Mouse (Mus musculus): ENCODE measurements around the gene Ndc1. TPM values are rescaled to one million over a fixed set of nuclear protein-coding genes. Genes with fewer than 3 reads are reported as not detected.

Gene Ndc1
- polyA plus RNA-seq, 1 experiment from 2014 or later: 26.4 TPM

DNA sequence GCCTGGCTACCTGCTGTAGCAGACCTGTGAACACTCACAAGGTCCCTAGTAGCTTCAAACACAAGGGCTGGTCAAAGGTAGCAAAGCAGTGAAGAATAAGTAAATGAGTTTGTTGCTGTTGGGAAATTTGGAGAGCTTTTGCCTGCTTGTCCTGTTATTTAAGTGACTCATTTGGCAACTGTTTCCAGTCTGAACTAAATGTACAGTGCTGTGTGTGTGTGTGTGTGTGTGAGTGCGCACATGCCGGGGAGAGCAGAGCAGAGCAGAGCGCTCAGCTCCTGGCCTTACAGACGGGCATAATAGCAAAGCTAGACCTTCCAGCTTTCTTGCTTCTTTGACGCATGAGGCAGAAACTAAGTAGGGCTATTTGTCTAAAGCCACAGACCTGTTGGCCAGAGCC, 65.1 kb downstream of the Ndc1 start:
- Histone ChIP-seq H3K4me1 (ENCODE audit: control insufficient read depth, insufficient read depth, low read length) (peaks cover 8% of the 10 kb centered on the region; the same call in 1 of the 2 replicates), H3K9ac (ENCODE audit: low read depth, low read length) (no peak overlapping the region), H3K9me3 (ENCODE audit: control insufficient read depth, low read length) (no peaks in the 10 kb centered on the region), H3K4me2 (ENCODE audit: low read depth, low read length) (no peak overlapping the region), H3K27ac (ENCODE audit: low read length) (no peak overlapping the region), H3K4me3 (ENCODE audit: low read length) (no peak overlapping the region), H3K36me3 (ENCODE audit: control insufficient read depth, insufficient read depth, low read length) (no peaks in the 10 kb centered on the region), H3K27me3 (replicated peaks; ENCODE audit: control insufficient read depth, insufficient read depth, low read length) (peaks cover 46% of the 10 kb centered on the region)
- ATAC-seq: no peak
- 82% methylated on average over 5 of the region's 5 CpGs for WGBS

DNA sequence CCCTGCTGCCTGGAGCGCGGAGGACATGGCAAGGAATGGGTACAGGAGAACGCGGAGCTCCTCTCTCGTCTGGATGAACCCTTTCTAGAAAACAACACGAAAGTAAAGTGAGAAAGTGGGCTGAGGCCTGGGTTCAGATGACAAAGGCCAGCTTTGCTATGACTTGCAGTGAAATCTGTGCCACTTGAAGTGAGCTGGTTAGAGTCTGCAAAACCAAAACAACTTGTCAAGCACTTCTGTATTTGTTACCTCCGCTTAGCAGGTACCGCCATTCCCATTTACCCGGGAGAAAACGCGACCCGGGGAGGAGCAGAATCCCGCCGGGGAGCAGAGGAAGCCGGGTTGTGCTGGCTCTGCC, 66.4 kb downstream of the Ndc1 start:
- 4% methylated on average over 15 of the region's 15 CpGs for WGBS
- Histone ChIP-seq H3K4me1 (ENCODE audit: control insufficient read depth, insufficient read depth, low read length) (peaks cover 8% of the 10 kb centered on the region; the same call in 1 of the 2 replicates), H3K4me2 (ENCODE audit: low read depth, low read length) (peak overlapping the region; percentile 98), H3K36me3 (ENCODE audit: control insufficient read depth, insufficient read depth, low read length) (no peaks in the 10 kb centered on the region), H3K9ac (ENCODE audit: low read depth, low read length) (peak overlapping the region; percentile 56), H3K9me3 (ENCODE audit: control insufficient read depth, low read length) (no peaks in the 10 kb centered on the region), H3K27ac (ENCODE audit: low read length) (no peak overlapping the region), H3K4me3 (ENCODE audit: low read length) (peak overlapping the region; percentile 62), H3K27me3 (replicated peaks; ENCODE audit: control insufficient read depth, insufficient read depth, low read length) (peaks cover 56% of the 10 kb centered on the region)
- no peak for ATAC-seq

DNA sequence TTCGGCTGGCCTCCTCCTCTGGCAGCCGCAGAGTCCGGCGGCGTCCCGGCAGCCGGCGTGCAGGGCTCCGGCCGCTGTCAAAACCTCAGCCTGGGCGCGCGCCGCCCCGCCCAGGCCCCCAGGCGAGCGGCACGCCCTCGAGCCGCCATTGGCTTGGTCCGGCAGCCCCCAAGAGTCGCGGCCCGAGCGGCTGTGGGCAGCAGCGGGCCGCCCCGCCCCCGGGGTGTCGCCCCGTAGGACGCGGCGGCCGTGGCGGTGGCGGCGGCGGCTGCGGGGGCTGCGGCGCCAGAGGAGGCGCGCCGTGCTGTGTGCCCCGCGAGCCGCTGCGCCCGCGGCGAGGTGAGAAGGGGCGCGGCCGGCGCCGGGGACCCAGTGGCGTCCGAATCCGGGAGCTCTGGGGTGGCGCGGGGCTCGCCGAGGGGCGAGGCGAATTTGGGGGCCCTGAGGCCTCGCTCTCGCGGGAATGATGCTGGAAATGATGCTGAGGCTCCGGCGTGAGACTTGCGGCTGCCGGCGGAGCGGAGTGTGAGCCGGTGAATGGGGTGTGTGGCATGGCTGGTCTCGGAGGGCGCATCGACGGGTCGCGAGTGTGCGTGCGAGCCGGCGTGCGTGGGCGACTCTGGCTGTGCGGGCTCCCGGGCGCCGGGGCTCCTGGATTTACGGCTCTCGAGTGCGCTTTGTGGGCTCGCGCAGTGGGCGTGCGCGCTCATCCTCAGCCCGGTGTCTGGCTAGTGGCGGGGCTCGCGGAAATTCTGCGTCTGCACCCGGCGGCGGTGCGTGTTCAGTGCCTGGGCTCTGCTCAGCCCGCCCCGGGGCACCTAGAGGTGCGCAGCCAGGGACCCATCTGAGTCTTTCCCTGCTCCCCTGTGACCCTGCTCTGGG, 67.0 kb downstream of the Ndc1 start, which contains the start of gene Glis1:
TSS of gene Glis1 (plus strand) at position 236 of the 882 bp plus-strand sequence.
- H3K4me2 ChIP-seq (ENCODE audit: low read depth, low read length): peak within 1 kb of the TSS; percentile 98
- H3K36me3 ChIP-seq (ENCODE audit: control insufficient read depth, insufficient read depth, low read length): no peaks in the 10 kb centered on the region
- H3K9me3 ChIP-seq (ENCODE audit: control insufficient read depth, low read length): no peaks in the 10 kb centered on the region
- peaks cover 62% of the 10 kb centered on the region for H3K27me3 ChIP-seq (replicated peaks; ENCODE audit: control insufficient read depth, insufficient read depth, low read length)
- H3K9ac ChIP-seq (ENCODE audit: low read depth, low read length): peak within 1 kb of the TSS; percentile 56
- peak; percentile 89 for ATAC-seq
- H3K27ac ChIP-seq (ENCODE audit: low read length): no peak within 1 kb of the TSS
- H3K4me1 ChIP-seq (ENCODE audit: control insufficient read depth, insufficient read depth, low read length): peaks cover 8% of the 10 kb centered on the region; the same call in 1 of the 2 replicates
- WGBS: under 1% methylated on average over 90 of the region's 112 CpGs
- H3K4me3 ChIP-seq (ENCODE audit: low read length): peak within 1 kb of the TSS; percentile 62

DNA sequence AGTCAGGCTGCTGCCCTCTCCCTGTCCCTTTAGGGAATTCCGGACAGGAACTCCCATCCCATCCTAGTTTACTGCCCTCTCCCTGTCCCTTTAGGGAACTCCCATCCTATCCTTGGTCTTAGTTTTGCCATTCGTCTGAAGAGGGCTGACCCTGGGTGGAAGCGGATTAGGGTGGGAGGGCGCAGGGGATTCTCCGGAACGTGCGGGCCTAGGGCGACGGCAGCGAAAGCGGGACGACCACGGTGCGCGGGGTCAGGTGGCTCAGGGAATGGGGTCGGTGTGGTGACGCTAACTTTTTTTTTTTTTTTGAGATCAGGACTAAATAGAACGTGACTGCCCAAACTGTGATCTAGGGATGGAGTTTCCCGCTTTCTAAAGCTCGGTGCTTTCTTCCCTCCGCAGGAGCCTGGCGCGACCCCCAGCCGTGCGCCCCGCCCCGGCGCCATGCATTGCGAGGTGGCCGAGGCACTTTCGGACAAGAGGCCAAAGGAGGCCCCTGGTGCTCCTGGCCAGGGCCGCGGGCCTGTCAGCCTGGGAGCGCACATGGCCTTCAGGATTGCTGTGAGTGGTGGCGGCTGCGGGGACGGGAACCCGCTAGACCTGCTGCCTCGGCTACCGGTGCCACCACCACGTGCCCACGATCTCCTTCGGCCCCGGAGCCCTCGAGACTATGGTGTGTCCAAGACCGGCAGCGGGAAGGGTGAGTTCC, 67.8 kb downstream of the Ndc1 start:
- H3K4me2 ChIP-seq (ENCODE audit: low read depth, low read length): peak overlapping the region; percentile 98
- peak overlapping the region; percentile 62 for H3K4me3 ChIP-seq (ENCODE audit: low read length)
- no peaks in the 10 kb centered on the region for H3K9me3 ChIP-seq (ENCODE audit: control insufficient read depth, low read length)
- WGBS: 5% methylated on average over 47 of the region's 47 CpGs
- H3K36me3 ChIP-seq (ENCODE audit: control insufficient read depth, insufficient read depth, low read length): no peaks in the 10 kb centered on the region
- no peak overlapping the region for H3K27ac ChIP-seq (ENCODE audit: low read length)
- no peak overlapping the region for H3K9ac ChIP-seq (ENCODE audit: low read depth, low read length)
- H3K27me3 ChIP-seq (replicated peaks; ENCODE audit: control insufficient read depth, insufficient read depth, low read length): peaks cover 67% of the 10 kb centered on the region
- ATAC-seq: no peak; the same call in none of the 2 replicates
- H3K4me1 ChIP-seq (ENCODE audit: control insufficient read depth, insufficient read depth, low read length): peaks cover 8% of the 10 kb centered on the region; the same call in 1 of the 2 replicates

DNA sequence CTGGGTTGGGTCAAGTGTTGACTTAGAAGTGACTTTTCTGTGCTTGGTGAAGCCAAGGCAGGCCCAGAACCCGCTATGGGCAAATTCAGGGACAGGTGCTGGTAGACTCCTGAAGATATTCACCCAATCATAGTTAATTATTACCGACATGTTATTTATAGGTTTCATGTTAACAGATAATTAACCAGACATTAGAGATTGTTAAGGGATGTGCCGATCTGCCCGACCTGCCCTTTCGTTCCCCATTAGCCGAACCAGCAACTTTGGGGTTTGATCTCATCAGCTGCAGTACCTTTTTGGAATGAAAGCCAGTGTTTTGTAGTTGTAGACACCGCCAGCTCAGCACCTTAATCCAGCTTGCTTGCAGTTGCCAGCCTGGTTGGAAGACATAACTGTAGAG, 68.9 kb downstream of the Ndc1 start:
- ATAC-seq: no peak
- Histone ChIP-seq H3K27ac (ENCODE audit: low read length) (no peak overlapping the region), H3K27me3 (replicated peaks; ENCODE audit: control insufficient read depth, insufficient read depth, low read length) (peaks cover 70% of the 10 kb centered on the region), H3K4me3 (ENCODE audit: low read length) (no peak overlapping the region), H3K9ac (ENCODE audit: low read depth, low read length) (no peak overlapping the region), H3K4me1 (ENCODE audit: control insufficient read depth, insufficient read depth, low read length) (peaks cover 8% of the 10 kb centered on the region; the same call in 1 of the 2 replicates), H3K36me3 (ENCODE audit: control insufficient read depth, insufficient read depth, low read length) (no peaks in the 10 kb centered on the region), H3K4me2 (ENCODE audit: low read depth, low read length) (no peak overlapping the region), H3K9me3 (ENCODE audit: control insufficient read depth, low read length) (no peaks in the 10 kb centered on the region)
- 75% methylated on average over 7 of the region's 7 CpGs for WGBS

DNA sequence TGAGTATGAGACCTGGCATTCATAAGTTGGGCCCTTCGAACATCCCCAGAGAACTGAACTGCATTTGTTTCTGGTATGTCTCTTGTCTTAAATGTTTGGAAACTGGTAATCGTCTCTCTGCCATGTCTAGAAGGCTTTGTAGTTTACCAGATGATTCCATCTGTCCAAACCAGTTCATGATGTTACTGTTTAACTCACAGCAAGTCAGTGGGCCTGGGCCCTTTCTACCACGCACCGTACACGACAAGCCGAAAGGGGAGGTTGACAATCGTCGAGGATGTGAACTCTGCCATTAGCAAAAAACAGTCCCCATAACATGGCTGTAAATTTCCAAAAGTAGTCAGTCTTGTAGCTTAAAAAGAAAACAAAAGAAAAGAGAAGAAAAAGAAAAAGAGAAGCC, 71.2 kb downstream of the Ndc1 start:
- Histone ChIP-seq H3K27ac (ENCODE audit: low read length) (no peak overlapping the region), H3K9me3 (ENCODE audit: control insufficient read depth, low read length) (no peaks in the 10 kb centered on the region), H3K27me3 (replicated peaks; ENCODE audit: control insufficient read depth, insufficient read depth, low read length) (peaks cover 61% of the 10 kb centered on the region), H3K4me3 (ENCODE audit: low read length) (no peak overlapping the region), H3K4me1 (ENCODE audit: control insufficient read depth, insufficient read depth, low read length) (peaks cover 17% of the 10 kb centered on the region; the same call in 1 of the 2 replicates), H3K4me2 (ENCODE audit: low read depth, low read length) (no peak overlapping the region), H3K36me3 (ENCODE audit: control insufficient read depth, insufficient read depth, low read length) (no peaks in the 10 kb centered on the region), H3K9ac (ENCODE audit: low read depth, low read length) (no peak overlapping the region)
- ATAC-seq: no peak
- 75% methylated on average over 8 of the region's 8 CpGs for WGBS

DNA sequence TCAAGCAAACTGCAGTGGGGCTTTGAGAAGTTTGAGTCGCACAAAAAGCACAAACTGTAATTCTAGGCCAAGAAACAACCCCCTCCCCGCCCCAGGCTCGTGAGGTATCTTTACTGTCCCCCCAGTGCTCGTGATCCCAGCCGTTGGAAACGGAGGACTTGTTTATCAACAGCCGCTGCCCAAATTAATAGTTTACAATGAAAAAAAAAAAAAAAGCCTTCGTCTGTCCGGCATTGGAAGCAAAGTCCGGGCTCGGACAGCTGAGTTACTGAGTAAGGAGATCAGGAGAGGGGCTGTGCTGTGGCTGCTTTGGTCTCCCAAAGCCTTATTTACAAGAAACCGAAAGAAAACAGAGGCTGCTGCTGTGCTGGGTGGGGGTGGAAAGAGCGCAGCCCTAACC, 72.7 kb downstream of the Ndc1 start:
- Histone ChIP-seq H3K4me3 (ENCODE audit: low read length) (peak overlapping the region; percentile 21), H3K36me3 (ENCODE audit: control insufficient read depth, insufficient read depth, low read length) (no peaks in the 10 kb centered on the region), H3K27me3 (replicated peaks; ENCODE audit: control insufficient read depth, insufficient read depth, low read length) (peaks cover 56% of the 10 kb centered on the region), H3K4me2 (ENCODE audit: low read depth, low read length) (peak overlapping the region; percentile 33), H3K9ac (ENCODE audit: low read depth, low read length) (no peak overlapping the region), H3K4me1 (ENCODE audit: control insufficient read depth, insufficient read depth, low read length) (0 out of 2 replicates have a peak, but pooled peaks cover 9% of the 10 kb centered on the region), H3K9me3 (ENCODE audit: control insufficient read depth, low read length) (no peaks in the 10 kb centered on the region), H3K27ac (ENCODE audit: low read length) (no peak overlapping the region)
- 20% methylated on average over 13 of the region's 13 CpGs for WGBS
- ATAC-seq: no peak

DNA sequence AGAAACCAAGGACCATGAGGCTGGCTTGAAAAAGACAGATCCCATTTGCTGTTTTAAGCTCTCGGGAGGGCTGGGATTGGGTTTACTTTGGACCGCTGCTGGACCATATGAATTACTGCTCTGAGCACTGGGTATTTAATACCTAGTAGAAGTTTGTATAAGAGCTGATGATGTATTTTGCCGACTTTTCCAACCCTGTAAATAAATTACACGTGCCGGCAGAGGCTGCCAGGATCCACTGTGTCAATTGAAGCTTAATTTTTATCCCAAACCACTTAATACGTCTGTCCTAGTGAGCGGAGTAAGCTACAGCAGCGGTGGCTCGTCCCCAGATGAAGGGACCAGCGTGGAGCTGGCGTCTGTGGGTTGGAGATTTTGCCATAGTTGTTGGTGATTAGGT, 74.7 kb downstream of the Ndc1 start:
- H3K9me3 ChIP-seq (ENCODE audit: control insufficient read depth, low read length): no peaks in the 10 kb centered on the region
- no peaks in the 10 kb centered on the region for H3K36me3 ChIP-seq (ENCODE audit: control insufficient read depth, insufficient read depth, low read length)
- peaks cover 39% of the 10 kb centered on the region for H3K27me3 ChIP-seq (replicated peaks; ENCODE audit: control insufficient read depth, insufficient read depth, low read length)
- H3K4me3 ChIP-seq (ENCODE audit: low read length): no peak overlapping the region
- no peak overlapping the region for H3K9ac ChIP-seq (ENCODE audit: low read depth, low read length)
- 0 out of 2 replicates have a peak, but pooled peaks cover 9% of the 10 kb centered on the region for H3K4me1 ChIP-seq (ENCODE audit: control insufficient read depth, insufficient read depth, low read length)
- H3K4me2 ChIP-seq (ENCODE audit: low read depth, low read length): peak overlapping the region; percentile 23; the same call in 1 of the 2 replicates
- WGBS: 51% methylated on average over 11 of the region's 11 CpGs
- no peak overlapping the region for H3K27ac ChIP-seq (ENCODE audit: low read length)
- no peak for ATAC-seq

DNA sequence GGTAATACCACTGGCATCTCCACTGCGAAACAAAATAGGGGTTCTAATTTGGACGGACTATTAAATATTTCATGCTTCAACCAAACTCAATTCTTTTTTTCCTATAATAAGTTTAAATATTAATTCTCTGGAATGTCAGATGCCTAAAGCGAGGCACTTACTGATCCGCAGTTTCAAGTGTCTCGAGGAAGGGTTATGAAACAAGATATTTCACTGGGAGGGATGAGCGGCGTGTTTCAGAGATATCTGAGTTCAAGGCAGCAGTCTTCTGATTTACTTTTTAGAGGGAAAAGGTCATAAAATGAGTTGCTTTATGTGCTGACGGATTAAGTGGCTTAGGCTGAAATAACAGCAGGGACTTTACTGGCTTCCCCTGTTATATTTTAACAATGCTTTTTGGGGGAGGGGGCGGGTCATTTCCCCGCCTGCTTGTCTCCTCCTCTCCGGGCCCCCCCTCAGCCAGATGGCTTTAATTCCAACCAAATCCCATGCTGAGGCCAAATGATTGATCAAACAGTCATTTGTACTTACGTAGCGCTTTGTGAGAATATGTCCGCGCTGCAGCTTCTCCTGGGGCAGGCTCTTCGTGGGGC, 75.4 kb downstream of the Ndc1 start:
- Histone ChIP-seq H3K27me3 (replicated peaks; ENCODE audit: control insufficient read depth, insufficient read depth, low read length) (peaks cover 32% of the 10 kb centered on the region), H3K27ac (ENCODE audit: low read length) (no peak overlapping the region), H3K4me2 (ENCODE audit: low read depth, low read length) (no peak overlapping the region; the same call in 1 of the 2 replicates), H3K9me3 (ENCODE audit: control insufficient read depth, low read length) (no peaks in the 10 kb centered on the region), H3K36me3 (ENCODE audit: control insufficient read depth, insufficient read depth, low read length) (no peaks in the 10 kb centered on the region), H3K4me1 (ENCODE audit: control insufficient read depth, insufficient read depth, low read length) (0 out of 2 replicates have a peak, but pooled peaks cover 9% of the 10 kb centered on the region), H3K4me3 (ENCODE audit: low read length) (no peak overlapping the region), H3K9ac (ENCODE audit: low read depth, low read length) (no peak overlapping the region)
- no peak for ATAC-seq
- 36% methylated on average over 16 of the region's 16 CpGs for WGBS

Measured in intestine, embryonic 16.5 days (tissue).